Mouse (Mus musculus): ENCODE data around the gene Tbl1xr1.

DNA sequence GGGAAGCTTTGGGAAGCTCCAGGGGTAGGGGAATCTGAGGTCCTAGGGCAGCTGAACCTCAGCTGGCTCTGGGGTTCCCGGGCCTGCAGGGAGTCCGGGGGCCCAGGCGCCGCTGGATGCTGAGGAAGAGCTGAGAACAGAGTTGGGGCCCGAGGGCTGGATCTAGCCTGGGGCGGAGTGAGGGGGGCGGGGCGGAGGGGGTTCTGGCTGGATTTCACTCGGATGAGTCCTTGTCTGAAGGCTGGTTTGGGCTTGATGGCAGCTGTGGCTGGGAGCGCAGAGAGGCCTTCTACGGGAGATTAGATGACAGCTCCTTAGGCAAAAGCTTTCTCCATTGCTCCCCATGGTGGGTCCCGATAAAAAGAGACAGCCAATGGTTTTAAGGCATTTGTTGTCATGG is 145.9 kb downstream of the Tbl1xr1 start:
- TF ChIP-seq CTCF (IDR thresholded peaks at IDR 0.05; ENCODE audit: low read depth), result no peak
- TF ChIP-seq EP300 (IDR thresholded peaks at IDR 0.05; ENCODE audit: low read depth), result no peak

Data from liver, postnatal 0 days (tissue).